ENCODE assay signal across 27 mouse cellular contexts in genomic region chr12:72405031-72405430, GRCm38 (mm10). TPM values are rescaled to one million over a fixed set of nuclear protein-coding genes. Genes with fewer than 3 reads are reported as not detected.
"Had no signal": no experiment of that assay in that cellular context is flagged by ENCODE, and none has a peak within 500 bp of the region (broad histone marks: within the 10 kb centered on the region; RNA-seq: fewer than 3 reads in every experiment).

No protein-coding gene starts in this region.

- H3K27ac ChIP-seq: limb, embryonic 10.5 days; limb, embryonic 13.5 days; liver, embryonic 12.5 days; liver, embryonic 15.5 days; lung, embryonic 15.5 days; neural tube, embryonic 13.5 days; stomach, postnatal 0 days had no signal

- ATAC-seq: intestine, postnatal 0 days; liver, embryonic 12.5 days had no signal

- H3K4me3 ChIP-seq: limb, embryonic 10.5 days; limb, embryonic 13.5 days; liver, embryonic 12.5 days; liver, embryonic 15.5 days; lung, embryonic 15.5 days; myocyte; neural tube, embryonic 13.5 days had no signal

- H3K9me3 ChIP-seq: limb, embryonic 10.5 days; limb, embryonic 13.5 days; liver, embryonic 12.5 days; liver, embryonic 15.5 days; lung, embryonic 15.5 days; neural tube, embryonic 13.5 days had no signal

- H3K4me2 ChIP-seq: limb, embryonic 13.5 days; liver, embryonic 12.5 days; liver, embryonic 15.5 days; lung, embryonic 15.5 days; midbrain, embryonic 11.5 days; neural tube, embryonic 13.5 days had no signal

- DNase-seq: kidney, adult 9 months; kidney, postnatal 14 days; liver; lung, adult 18-20 months; lung, postnatal 10 days; lung, postnatal 36 days; midbrain, embryonic 14.5 days; right cerebral cortex, adult 18-20 months; right cerebral cortex, postnatal 14 days; right cerebral cortex, postnatal 4 days; thymus, adult 2 months; thymus, postnatal 14 days; thymus, postnatal 4 days had no signal

- H3K9ac ChIP-seq: limb, embryonic 13.5 days; liver, embryonic 12.5 days; liver, embryonic 15.5 days; lung, embryonic 15.5 days; neural tube, embryonic 13.5 days had no signal

- H3K36me3 ChIP-seq: limb, embryonic 10.5 days; limb, embryonic 13.5 days; liver, embryonic 12.5 days; liver, embryonic 15.5 days; lung, embryonic 15.5 days; neural tube, embryonic 13.5 days had no signal

RNA-seq across cellular contexts. Expression of gene Rtn1, which starts 3.8 kb away (rescaled TPM):
- total RNA-seq: megakaryocyte progenitor cell, adult 5-6 weeks; megakaryocyte-erythroid progenitor cell, adult 5-6 weeks had no signal
- polyA plus RNA-seq: myocyte had no signal

RNA-seq across cellular contexts. Expression of gene Lrrc9, which starts 36.6 kb away (rescaled TPM):
- total RNA-seq: neutrophil, adult 5-6 weeks had no signal
- polyA plus RNA-seq: large intestine, adult 2 months; myocyte had no signal
